Mouse (Mus musculus) 416B (cell line): ENCODE measurements around the gene Mad2l2.
"Not testable (repeated sequence)": the region's sequence is repeated elsewhere in the genome, so short reads cannot be mapped to it uniquely, and the experiment has no call there.

ENCODE experiments used
- DNase-seq: peaks from one replicate; pipeline ENCODE4 v3.0.0; 2011; ENCODE audit warnings: low read depth

Mad2l2 gene

DNA sequence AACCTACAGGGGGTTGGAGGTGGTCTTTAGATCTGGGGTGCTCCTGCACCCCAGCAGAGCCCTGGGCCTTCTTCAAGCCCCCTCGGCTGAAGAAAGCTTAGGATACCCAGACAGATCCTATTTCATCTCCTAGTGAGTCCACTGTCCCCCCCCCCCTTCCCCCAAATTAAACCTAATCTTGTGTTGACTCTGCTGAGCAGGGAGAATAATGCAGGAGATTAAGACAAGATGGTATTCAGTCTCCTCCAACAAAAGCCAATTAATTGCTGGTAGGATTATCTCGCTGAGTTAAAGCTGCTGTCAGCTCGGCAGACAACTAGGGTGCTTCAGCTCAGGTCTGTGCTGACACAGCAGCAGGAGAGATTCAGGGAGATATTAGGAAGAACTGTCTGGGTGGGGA, 41.1 kb downstream of the Mad2l2 start:
- no peak for DNase-seq

GRCm38 (mm10) chr4:148173811-148174494, 43.8 kb downstream of the Mad2l2 start:
- no peak for DNase-seq

GRCm38 (mm10) chr4:148174495-148174862, 44.3 kb downstream of the Mad2l2 start:
- no peak for DNase-seq

DNA sequence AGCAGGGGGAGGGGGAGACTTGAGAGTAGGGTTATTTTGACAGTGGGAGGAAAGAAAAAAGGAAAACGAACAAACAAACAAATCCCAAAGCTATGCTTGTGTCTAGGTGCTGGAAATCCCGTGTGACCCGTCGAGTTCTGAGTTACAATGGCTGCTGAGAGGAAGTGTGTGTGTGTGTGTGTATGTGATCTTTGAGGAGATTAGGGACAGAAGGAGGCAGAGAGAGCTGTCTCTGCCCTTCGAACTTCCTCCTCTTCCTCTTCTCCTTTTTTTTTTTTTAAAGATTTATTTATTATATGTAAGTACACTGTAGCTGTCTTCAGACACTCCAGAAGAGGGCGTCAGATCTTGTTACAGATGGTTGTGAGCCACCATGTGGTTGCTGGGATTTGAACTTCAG, 46.4 kb downstream of the Mad2l2 start:
- peak; percentile 55 for DNase-seq

GRCm38 (mm10) chr4:148177716-148178115, 47.5 kb downstream of the Mad2l2 start:
- no peak for DNase-seq

- peak; percentile 35 for DNase-seq
Measured at GRCm38 (mm10) chr4:148181483-148181882, 51.3 kb downstream of the Mad2l2 start.

DNA sequence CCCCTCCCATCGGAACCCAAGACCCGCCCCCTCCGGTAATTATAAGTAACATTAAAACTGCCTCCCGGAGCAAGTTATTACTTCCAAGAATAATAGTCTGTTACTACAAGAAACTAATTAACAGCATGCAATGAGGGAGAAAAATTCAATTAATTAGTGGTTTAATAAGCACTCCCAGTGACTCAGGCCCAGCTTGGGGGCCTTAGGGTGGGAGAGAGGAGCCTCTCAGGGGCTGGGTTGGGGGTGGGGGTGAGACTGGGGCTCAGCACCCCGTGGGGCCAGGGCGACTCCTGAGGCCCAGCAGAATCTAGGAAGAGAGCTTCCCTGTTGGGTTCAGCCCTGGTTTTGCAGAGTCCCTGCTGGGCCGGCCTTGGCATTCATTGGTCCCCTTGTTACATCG, 52.2 kb downstream of the Mad2l2 start:
- DNase-seq = no peak

GRCm38 (mm10) chr4:148184564-148184963, 54.4 kb downstream of the Mad2l2 start:
- DNase-seq = no peak

DNA sequence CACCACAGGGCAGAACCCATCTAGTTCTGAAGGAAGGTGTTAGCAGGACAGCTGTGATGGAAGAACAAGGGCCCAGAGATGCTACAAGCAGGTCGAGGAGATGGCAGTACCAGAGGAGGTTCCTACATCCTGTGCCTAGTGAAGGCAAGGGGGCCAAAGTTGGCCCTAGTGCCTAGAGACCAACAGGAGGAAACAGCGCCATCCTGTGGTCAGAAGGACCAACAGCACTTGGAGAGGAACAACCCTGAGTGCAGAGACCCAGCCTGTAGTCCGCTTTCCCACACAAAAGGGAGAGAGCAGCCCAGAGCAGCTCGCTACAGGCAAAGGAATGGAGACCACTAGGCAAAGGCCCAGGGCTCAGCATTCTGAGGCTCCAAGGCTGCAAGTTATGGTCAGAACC, 55.6 kb downstream of the Mad2l2 start:
- DNase-seq = no peak

GRCm38 (mm10) chr4:148188767-148189166, 58.6 kb downstream of the Mad2l2 start:
- not testable (repeated sequence) for DNase-seq

- DNase-seq = no peak
Measured at GRCm38 (mm10) chr4:148192707-148193245, 62.6 kb downstream of the Mad2l2 start.

GRCm38 (mm10) chr4:148194400-148194799, 64.2 kb downstream of the Mad2l2 start:
- no peak for DNase-seq
